Mouse (Mus musculus): ENCODE results near the gene Aars2.

DNA sequence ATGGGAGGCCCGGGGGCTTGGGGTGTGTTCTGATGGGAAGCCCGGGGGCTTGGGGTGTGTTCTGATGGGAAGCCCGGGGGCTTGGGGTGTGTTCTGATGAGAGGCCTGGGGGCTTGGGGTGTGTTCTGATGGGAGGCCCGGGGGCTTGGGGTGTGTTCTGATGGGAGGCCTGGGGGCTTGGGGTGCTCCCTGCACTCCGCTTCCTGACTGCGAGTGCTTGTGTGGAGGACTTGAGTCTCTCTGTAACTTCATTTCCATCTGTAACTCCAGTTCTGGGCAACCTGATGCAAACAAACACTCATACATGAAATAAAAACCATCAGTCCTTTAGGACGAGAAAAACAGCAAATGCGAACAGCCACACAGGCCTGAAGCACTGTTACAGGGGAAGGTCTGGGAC is 47.6 kb upstream of the Aars2 start:
- no peak for TF ChIP-seq CTCF (IDR thresholded peaks at IDR 0.05; ENCODE audit: borderline replicate concordance, insufficient read depth, low read depth, low read length)
- no peak for TF ChIP-seq POLR2A (IDR thresholded peaks at IDR 0.05; ENCODE audit: borderline replicate concordance, insufficient read depth, low read length)
